Mouse (Mus musculus): ENCODE measurements around the gene Them7.

GRCm38 (mm10) chr2:105317556-105318184, 93.5 kb downstream of the Them7 start:
- TF ChIP-seq POLR2A (IDR thresholded peaks at IDR 0.05; ENCODE audit: insufficient read depth, low read length) (no peak), CTCF (IDR thresholded peaks at IDR 0.05; ENCODE audit: low read depth, low read length) (no peak), EP300 (IDR thresholded peaks at IDR 0.05; ENCODE audit: insufficient read depth, low read depth, low read length) (no peak)

Data from ES-Bruce4 (cell line).